In genomic region chr7:4657521-4658127, GRCm38 (mm10) we compare ENCODE assay signal across 8 mouse cellular contexts. TPM values are rescaled to one million over a fixed set of nuclear protein-coding genes. Genes with fewer than 3 reads are reported as not detected.
A peak's percentile ranks its signal among the peaks of the same experiment; 100 is the strongest.
DNase-seq lines count a peak whose midpoint lies in the region; ATAC-seq and TF ChIP-seq lines count a peak whose summit lies in the region.

No protein-coding gene starts in this region.

- intact Hi-C loops in heart, adult 2 months (cut with DNase I), result loop anchor here (2.0 to 10.0 kb wide), 5 partner anchors 27 to 1487 kb away; partner anchors contain the start of genes Fiz1, Gm44973, Hspbp1 and Rpl28
- intact Hi-C loops in heart, postnatal 25 days (cut with DNase I), result loop anchor here (2.0 to 10.0 kb wide), 4 partner anchors 27 to 953 kb away; partner anchors contain the start of genes Hspbp1, Rps9 and Ube2s

- peak; percentile 24 to 39 for DNase-seq in heart, adult 2 months
- DNase-seq in heart, postnatal 25 days (ENCODE audit: low spot score), result no peak
- DNase-seq in forebrain, embryonic 10.5 days (ENCODE audit: extremely low spot score, low spot score), result no peak
- DNase-seq in lung, postnatal 36 days, result peak; percentile 43
- peak; percentile 60 for DNase-seq in telencephalon, adult 2 months (ENCODE audit: low read depth, low spot score)
- DNase-seq in layer of hippocampus, adult 9-10 months (ENCODE audit: low spot score), result no peak

- no peak for TF ChIP-seq CTCF in heart, adult 2 months (IDR thresholded peaks at IDR 0.05)
- TF ChIP-seq CTCF in ES-Bruce4 (IDR thresholded peaks at IDR 0.05; ENCODE audit: low read depth, low read length), result no peak

- H3K4me3 ChIP-seq in heart, adult 2 months, result peak overlapping the region; percentile 91
- peak overlapping the region; percentile 86 for H3K4me3 ChIP-seq in ES-Bruce4 (ENCODE audit: low read depth, low read length)
- peak overlapping the region; percentile 85 for H3K4me3 ChIP-seq in forebrain, embryonic 10.5 days
- H3K4me3 ChIP-seq in kidney, embryonic 15.5 days (replicated peaks), result peak overlapping the region; percentile 76

- H3K9ac ChIP-seq in heart, adult 2 months (ENCODE audit: low read depth, low read length), result peak overlapping the region; percentile 82
- peak overlapping the region; percentile 79 for H3K9ac ChIP-seq in ES-Bruce4 (ENCODE audit: low read depth, poor library complexity, severe bottlenecking)
- peak overlapping the region; percentile 96 for H3K9ac ChIP-seq in kidney, embryonic 15.5 days

- ATAC-seq in kidney, embryonic 15.5 days (replicated peaks; ENCODE audit: low FRiP score), result no peak

- H3K9me3 ChIP-seq in ES-Bruce4 (replicated peaks; ENCODE audit: control insufficient read depth, insufficient read depth, low read length, poor library complexity, severe bottlenecking), result no peaks in the 10 kb centered on the region
- no peaks in the 10 kb centered on the region for H3K9me3 ChIP-seq in forebrain, embryonic 10.5 days
- H3K9me3 ChIP-seq in kidney, embryonic 15.5 days (replicated peaks), result no peaks in the 10 kb centered on the region

- no peak for TF ChIP-seq EP300 in heart, adult 2 months (IDR thresholded peaks at IDR 0.05; ENCODE audit: insufficient read depth, low read depth, low read length)
- no peak for TF ChIP-seq EP300 in ES-Bruce4 (IDR thresholded peaks at IDR 0.05; ENCODE audit: insufficient read depth, low read depth, low read length)

- peaks cover 10% of the 10 kb centered on the region for H3K79me2 ChIP-seq in heart, adult 2 months (replicated peaks; ENCODE audit: control insufficient read depth, insufficient read depth, low read length)

- H3K27ac ChIP-seq in heart, adult 2 months, result peak overlapping the region; percentile 98
- H3K27ac ChIP-seq in ES-Bruce4 (ENCODE audit: insufficient read depth, low read length), result no peak overlapping the region
- peak overlapping the region; percentile 95 for H3K27ac ChIP-seq in forebrain, embryonic 10.5 days
- peak overlapping the region; percentile 95 for H3K27ac ChIP-seq in kidney, embryonic 15.5 days

- no peaks in the 10 kb centered on the region for H3K27me3 ChIP-seq in heart, adult 2 months (ENCODE audit: control insufficient read depth, insufficient read depth, low read length)
- no peaks in the 10 kb centered on the region for H3K27me3 ChIP-seq in ES-Bruce4 (ENCODE audit: control insufficient read depth, insufficient read depth, low read length, poor library complexity, severe bottlenecking)
- H3K27me3 ChIP-seq in forebrain, embryonic 10.5 days (ENCODE audit: poor library complexity, severe bottlenecking), result no peaks in the 10 kb centered on the region
- no peaks in the 10 kb centered on the region for H3K27me3 ChIP-seq in kidney, embryonic 15.5 days

- peaks cover 22% of the 10 kb centered on the region for H3K4me1 ChIP-seq in heart, adult 2 months (ENCODE audit: control insufficient read depth, insufficient read depth, low read length)
- H3K4me1 ChIP-seq in ES-Bruce4 (ENCODE audit: control insufficient read depth, insufficient read depth, low read length), result peaks cover 3% of the 10 kb centered on the region
- peaks cover 42% of the 10 kb centered on the region for H3K4me1 ChIP-seq in forebrain, embryonic 10.5 days
- H3K4me1 ChIP-seq in kidney, embryonic 15.5 days, result peaks cover 51% of the 10 kb centered on the region

- WGBS in heart, adult 2 months, result 10% methylated on average over 9 of the region's 9 CpGs
- WGBS in forebrain, embryonic 10.5 days, result 66% methylated on average over 9 of the region's 9 CpGs
- WGBS in kidney, embryonic 15.5 days, result 31% methylated on average over 9 of the region's 9 CpGs

- no peak for TF ChIP-seq POLR2A in heart, adult 2 months (IDR thresholded peaks at IDR 0.05; ENCODE audit: insufficient read depth, low read depth, low read length)
- TF ChIP-seq POLR2A in ES-Bruce4 (IDR thresholded peaks at IDR 0.05; ENCODE audit: insufficient read depth, low read length), result no peak

- H3K36me3 ChIP-seq in heart, adult 2 months (ENCODE audit: control insufficient read depth, insufficient read depth, low read length), result peaks cover 24% of the 10 kb centered on the region
- no peaks in the 10 kb centered on the region for H3K36me3 ChIP-seq in ES-Bruce4 (ENCODE audit: control insufficient read depth, insufficient read depth, low read length, poor library complexity, severe bottlenecking)
- peaks cover 32% of the 10 kb centered on the region for H3K36me3 ChIP-seq in forebrain, embryonic 10.5 days (replicated peaks)
- H3K36me3 ChIP-seq in kidney, embryonic 15.5 days, result peaks cover 13% of the 10 kb centered on the region

- peak overlapping the region; percentile 87 for H3K4me2 ChIP-seq in kidney, embryonic 15.5 days

RNA-seq across cellular contexts. Expression of gene Ppp6r1, which starts 1.2 kb away (rescaled TPM):
- 10 to 100 TPM; 67.6 to 71.9 TPM for total RNA-seq in heart, adult 2 months (2021)
- 67.1 and 89.9 TPM in 2 replicates for polyA plus RNA-seq in heart, adult 2 months (2012; rRNA removed)
- total RNA-seq in heart, postnatal 25 days (2021), result 10 to 100 TPM; 74.9 to 76.3 TPM
- polyA plus RNA-seq in ES-Bruce4 (2011; ENCODE audit: insufficient read depth, insufficient read length, low read depth, missing spikeins), result 58.6 and 66.3 TPM in 2 replicates
- polyA plus RNA-seq in forebrain, embryonic 10.5 days (2016; fragmentation: Nextera tagmentation; extraction: Ambion mirVana), result 8.0 and 9.2 TPM in 2 replicates
- 7.4 and 7.8 TPM in 2 replicates for polyA plus RNA-seq in kidney, embryonic 15.5 days (2015; fragmentation: Nextera tagmentation; extraction: Ambion mirVana)

RNA-seq across cellular contexts. Expression of gene Tmem86b, which starts 26.4 kb away (rescaled TPM):
- 1 to 10 TPM; 4.2 to 5.3 TPM for total RNA-seq in heart, adult 2 months (2021)
- 12.8 and 19.2 TPM in 2 replicates for polyA plus RNA-seq in heart, adult 2 months (2012; rRNA removed)
- 1 to 10 TPM; 4.9 to 6.4 TPM for total RNA-seq in heart, postnatal 25 days (2021)
- 3.8 and 5.5 TPM in 2 replicates for polyA plus RNA-seq in ES-Bruce4 (2011; ENCODE audit: insufficient read depth, insufficient read length, low read depth, missing spikeins)
- 1.6 and 2.1 TPM in 2 replicates for polyA plus RNA-seq in forebrain, embryonic 10.5 days (2016; fragmentation: Nextera tagmentation; extraction: Ambion mirVana)
- 1.5 and 1.6 TPM in 2 replicates for polyA plus RNA-seq in kidney, embryonic 15.5 days (2015; fragmentation: Nextera tagmentation; extraction: Ambion mirVana)

RNA-seq across cellular contexts. Expression of gene Hspbp1, which starts 27.2 kb away (rescaled TPM):
- 10 to 100 TPM; 31.9 to 35.0 TPM for total RNA-seq in heart, adult 2 months (2021)
- polyA plus RNA-seq in heart, adult 2 months (2012; rRNA removed), result 27.0 and 29.7 TPM in 2 replicates
- 10 to 100 TPM; 32.1 to 33.3 TPM for total RNA-seq in heart, postnatal 25 days (2021)
- 51.8 and 63.3 TPM in 2 replicates for polyA plus RNA-seq in ES-Bruce4 (2011; ENCODE audit: insufficient read depth, insufficient read length, low read depth, missing spikeins)
- polyA plus RNA-seq in forebrain, embryonic 10.5 days (2016; fragmentation: Nextera tagmentation; extraction: Ambion mirVana), result 135 and 137 TPM in 2 replicates
- polyA plus RNA-seq in kidney, embryonic 15.5 days (2015; fragmentation: Nextera tagmentation; extraction: Ambion mirVana), result 112 and 119 TPM in 2 replicates

RNA-seq across cellular contexts. Expression of gene Brsk1, which starts 32.8 kb away (rescaled TPM):
- total RNA-seq in heart, adult 2 months (2021), result 1 to 10 TPM in 1 of 2 experiments, under 1 TPM in 1; 0.89 to 1.5 TPM
- polyA plus RNA-seq in heart, adult 2 months (2012; rRNA removed), result 1.7 and 2.2 TPM in 2 replicates
- 1 to 10 TPM; 1.1 to 1.3 TPM for total RNA-seq in heart, postnatal 25 days (2021)
- polyA plus RNA-seq in ES-Bruce4 (2011; ENCODE audit: insufficient read depth, insufficient read length, low read depth, missing spikeins), result 10.9 TPM in 2 replicates
- 2.2 TPM in 2 replicates for polyA plus RNA-seq in forebrain, embryonic 10.5 days (2016; fragmentation: Nextera tagmentation; extraction: Ambion mirVana)
- 1.1 and 1.6 TPM in 2 replicates for polyA plus RNA-seq in kidney, embryonic 15.5 days (2015; fragmentation: Nextera tagmentation; extraction: Ambion mirVana)

RNA-seq across cellular contexts. Expression of gene Ptprh, which starts 53.8 kb away (rescaled TPM):
- total RNA-seq in heart, adult 2 months (2021), result not detected
- 0.03 and 0.06 TPM in 2 replicates for polyA plus RNA-seq in heart, adult 2 months (2012; rRNA removed)
- total RNA-seq in heart, postnatal 25 days (2021), result not detected
- not detected in 2 replicates for polyA plus RNA-seq in ES-Bruce4 (2011; ENCODE audit: insufficient read depth, insufficient read length, low read depth, missing spikeins)
- polyA plus RNA-seq in forebrain, embryonic 10.5 days (2016; fragmentation: Nextera tagmentation; extraction: Ambion mirVana), result 0.06 TPM in 1 of 2 replicates, not detected in the other
- polyA plus RNA-seq in kidney, embryonic 15.5 days (2015; fragmentation: Nextera tagmentation; extraction: Ambion mirVana), result 0.08 TPM in 1 of 2 replicates, not detected in the other

Comparison
In these comparisons a context has a peak if more than half of its experiments do, and no peak if none do; other contexts are left out.
1. DNase-seq: peak in heart, adult 2 months (2 of 2), lung, postnatal 36 days (single experiment) and telencephalon, adult 2 months (single experiment); none in heart, postnatal 25 days (single experiment), forebrain, embryonic 10.5 days (single experiment) and layer of hippocampus, adult 9-10 months (single experiment).
2. Peak in every context shown above with its lines, with median percentiles within 50 percentile points of each other: H3K4me3 ChIP-seq and H3K9ac ChIP-seq.